ENCODE assay signal across 15 mouse cellular contexts in genomic region chr5:37001002-37001401, GRCm38 (mm10).
"Had no signal": no experiment of that assay in that cellular context is flagged by ENCODE, and none has a peak within 500 bp of the region (broad histone marks: within the 10 kb centered on the region; RNA-seq: fewer than 3 reads in every experiment).

No protein-coding gene starts in this region.

- H3K27me3 ChIP-seq: limb, embryonic 15.5 days had no signal

- ATAC-seq: liver, postnatal 0 days; lung, postnatal 0 days; midbrain, embryonic 16.5 days had no signal

- H3K27ac ChIP-seq: limb, embryonic 15.5 days; liver, embryonic 14.5 days; macrophage; midbrain, embryonic 12.5 days had no signal

- H3K4me2 ChIP-seq: limb, embryonic 15.5 days; liver, embryonic 11.5 days; lung, embryonic 14.5 days; midbrain, embryonic 12.5 days had no signal

- H3K9me3 ChIP-seq: limb, embryonic 15.5 days; midbrain, embryonic 12.5 days had no signal

- H3K4me3 ChIP-seq: limb, embryonic 15.5 days; midbrain, embryonic 12.5 days had no signal

- H3K36me3 ChIP-seq: limb, embryonic 15.5 days; midbrain, embryonic 12.5 days had no signal

- DNase-seq: kidney, adult 8-10 months; kidney, postnatal 14 days; kidney, postnatal 4 days; left cerebral cortex, postnatal 4 days; liver, postnatal 0 days; lung, embryonic 14.5 days; thymus, adult 18-20 months; thymus, postnatal 36 days had no signal

- H3K9ac ChIP-seq: limb, embryonic 15.5 days; liver, embryonic 14.5 days; liver, postnatal 0 days; lung, embryonic 14.5 days; midbrain, embryonic 12.5 days had no signal

- H3K4me1 ChIP-seq: limb, embryonic 15.5 days had no signal
